Mouse (Mus musculus) heart, embryonic 14.5 days (tissue): ENCODE data around the gene Il1f5. TPM values are rescaled to one million over a fixed set of nuclear protein-coding genes. Genes with fewer than 3 reads are reported as not detected.

ENCODE experiments used
- ATAC-seq: fragments of 200-750 bp; cut with Nextera tagmentation; 2 replicates; pipeline ENCODE4 v1.8.0; 2017; ENCODE audit warnings: low read depth, moderate TSS enrichment; ENCODE audit not compliant: insufficient number of reproducible peaks, insufficient read depth, low FRiP score
- H3K27ac ChIP-seq, 2 experiments: fragments of 200-500 bp in 1 of 2; fragments of 300-500 bp in 1 of 2; sonication (generic) in 1 of 2; replicated peaks in 1 of 2; 2 replicates each; pipeline ENCODE4 v1.5.1; 2012 to 2014; ENCODE audit warnings: low read depth in 2 of 2, low read length in 2 of 2, control low read depth in 1 of 2, mild to moderate bottlenecking in 1 of 2, mixed read lengths in 1 of 2; ENCODE audit not compliant: control insufficient read depth in 1 of 2, insufficient read depth in 1 of 2
- H3K27me3 ChIP-seq: fragments of 300-500 bp; sonication (generic); 2 replicates; pipeline ENCODE4 v1.6.1; 2014; ENCODE audit warnings: mild to moderate bottlenecking, low read length, control low read depth; ENCODE audit not compliant: control insufficient read depth, insufficient read depth
- H3K36me3 ChIP-seq: fragments of 300-500 bp; sonication (generic); 2 replicates; pipeline ENCODE4 v1.6.1; 2014; ENCODE audit warnings: mild to moderate bottlenecking, control low read depth, low read length, mixed read lengths; ENCODE audit not compliant: control insufficient read depth, insufficient read depth
- H3K4me1 ChIP-seq, 2 experiments: fragments of 200-500 bp in 1 of 2; fragments of 300-500 bp in 1 of 2; sonication (generic) in 1 of 2; 2 replicates each; pipeline ENCODE4 v1.6.1; 2012 to 2014; ENCODE audit warnings: low read length in 2 of 2, control low read depth in 1 of 2, mixed read lengths in 1 of 2; ENCODE audit not compliant: control insufficient read depth in 2 of 2, insufficient read depth in 2 of 2
- H3K4me2 ChIP-seq: fragments of 300-500 bp; sonication (generic); 2 replicates; pipeline ENCODE4 v1.6.1; 2014; ENCODE audit warnings: mild to moderate bottlenecking, low read length
- H3K4me3 ChIP-seq, 2 experiments: fragments of 200-500 bp in 1 of 2; fragments of 300-500 bp in 1 of 2; sonication (generic) in 1 of 2; 2 replicates each; pipeline ENCODE4 v1.5.1; 2012 to 2014; ENCODE audit warnings: low read length in 2 of 2, mild to moderate bottlenecking in 2 of 2, control low read depth in 1 of 2, low read depth in 1 of 2, moderate library complexity in 1 of 2; ENCODE audit not compliant: control insufficient read depth in 1 of 2, insufficient read depth in 1 of 2
- H3K9ac ChIP-seq: fragments of 300-500 bp; sonication (generic); 2 replicates; pipeline ENCODE4 v1.6.1; 2014; ENCODE audit warnings: mild to moderate bottlenecking, low read length
- H3K9me3 ChIP-seq: fragments of 300-500 bp; sonication (generic); 2 replicates; pipeline ENCODE4 v1.6.1; 2016; ENCODE audit warnings: low read length, control low read depth; ENCODE audit not compliant: control insufficient read depth
- WGBS: fragments of 180-500 bp; shearing (Covaris S2); extraction: QIAGEN DNeasy Blood & Tissue Kit; methylation state at CpG from one replicate; pipeline ENCODE4 v1.1.7; 2014; 5-methylcytosine and 5-hydroxymethylcytosine counted together
- polyA plus RNA-seq: library from polyadenylated mRNA; unstranded; fragments of >200 nt; fragmentation: Nextera tagmentation; extraction: Ambion mirVana; gene quantifications from 2 replicates; pipeline ENCODE4 v1.2.1, GENCODE M21; 2014

Gene Il1f5
- polyA plus RNA-seq, 1 experiment from 2014 or later, result not detected

DNA sequence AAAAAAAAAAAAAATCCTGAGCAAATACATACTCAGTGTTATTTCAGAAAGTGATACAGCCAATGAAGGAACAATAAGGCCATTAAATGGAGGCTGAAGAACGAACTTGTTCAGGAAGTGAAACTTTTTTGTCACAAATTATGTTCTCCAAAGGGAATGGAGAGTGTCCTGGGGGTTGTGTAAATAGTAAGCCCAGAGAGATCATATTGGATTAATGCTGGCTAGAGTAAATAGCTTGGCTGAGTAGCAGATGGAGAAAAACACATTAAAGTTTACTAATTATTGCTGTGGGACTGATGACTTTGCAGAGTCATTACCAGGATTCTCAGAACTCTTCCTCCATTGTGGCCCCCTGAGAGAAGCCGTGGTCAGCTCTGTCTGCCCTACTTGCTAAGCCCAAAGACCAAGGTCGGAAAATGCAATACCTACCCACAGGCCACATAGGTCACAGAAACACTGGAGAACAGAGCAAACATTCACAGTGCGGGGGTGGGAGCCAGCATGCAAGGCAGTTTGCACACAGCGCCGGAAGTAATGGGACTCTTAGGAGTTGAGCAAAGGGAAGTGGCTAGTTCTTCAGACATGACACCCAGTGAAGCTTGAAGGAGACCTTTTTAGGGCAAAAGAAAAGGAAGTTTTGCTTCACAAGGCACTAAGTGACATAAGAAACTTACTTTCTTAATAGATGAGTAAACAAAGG is 34.7 kb downstream of the Il1f5 start:
- H3K4me3 ChIP-seq, result no peak overlapping the region
- H3K27me3 ChIP-seq, result no peaks in the 10 kb centered on the region
- H3K36me3 ChIP-seq, result no peaks in the 10 kb centered on the region
- no peak overlapping the region for H3K4me2 ChIP-seq
- H3K27ac ChIP-seq, result no peak overlapping the region
- H3K9ac ChIP-seq, result no peak overlapping the region
- WGBS, result 69% methylated on average over 6 of the region's 6 CpGs
- H3K4me1 ChIP-seq, result no peaks in the 10 kb centered on the region
- no peak for ATAC-seq
- H3K9me3 ChIP-seq, result no peaks in the 10 kb centered on the region

DNA sequence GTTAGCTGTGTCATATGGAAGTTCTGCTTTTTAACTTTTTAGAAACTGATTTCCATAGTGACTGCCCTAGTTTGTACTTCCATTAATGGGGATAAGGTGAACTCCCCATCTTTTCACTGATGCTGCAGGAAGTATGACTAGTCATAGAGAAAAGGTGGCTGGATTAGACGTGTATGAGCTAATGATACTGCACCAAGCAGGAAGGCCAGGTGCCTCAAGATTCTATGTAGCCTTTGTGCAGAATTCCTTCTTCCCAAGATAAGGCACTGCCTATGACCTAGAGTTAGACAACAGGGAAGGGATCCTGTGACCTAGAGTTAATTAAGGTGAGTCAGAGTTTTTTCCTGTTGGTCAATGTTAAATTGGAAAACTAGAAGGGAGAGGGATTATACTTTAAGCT is 40.2 kb downstream of the Il1f5 start:
- ATAC-seq, result no peak
- WGBS, result 61% methylated on average over 1 of the region's 1 CpGs
- no peaks in the 10 kb centered on the region for H3K9me3 ChIP-seq

DNA sequence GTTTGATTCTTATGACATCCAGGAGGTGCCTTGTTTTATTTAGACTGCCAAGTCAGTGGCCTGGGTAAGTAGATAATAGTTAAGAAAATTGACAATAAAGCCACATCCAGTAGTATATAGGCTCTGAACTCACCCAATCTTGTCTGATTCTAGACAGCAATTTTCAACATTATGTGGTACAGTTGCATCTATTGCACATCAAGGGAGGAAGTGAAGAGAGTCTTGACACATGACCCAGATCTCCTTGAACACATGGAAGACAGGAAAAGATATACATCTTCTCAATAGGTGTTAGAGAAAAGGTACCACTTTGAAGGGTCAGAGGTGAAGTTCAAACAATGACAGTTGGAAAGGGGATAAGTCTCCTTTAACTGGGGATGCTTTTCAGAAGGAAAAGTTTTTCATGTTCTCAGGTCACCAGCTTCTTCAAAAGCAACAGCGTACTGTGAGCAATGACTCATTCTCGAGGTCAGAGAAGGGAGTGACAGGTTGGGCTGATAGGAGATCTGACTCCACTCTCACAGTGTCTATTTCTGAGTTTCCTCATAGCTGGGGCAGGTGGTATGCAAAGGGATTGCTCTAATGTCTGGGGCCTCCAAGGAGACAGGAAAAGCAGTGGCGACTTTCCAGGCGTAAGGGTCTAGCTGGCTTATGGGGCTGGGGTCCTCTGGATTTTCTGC is 41.3 kb downstream of the Il1f5 start:
- H3K27ac ChIP-seq, result no peak overlapping the region
- H3K4me1 ChIP-seq, result no peaks in the 10 kb centered on the region
- H3K4me2 ChIP-seq, result no peak overlapping the region
- no peak overlapping the region for H3K4me3 ChIP-seq
- 43% methylated on average over 4 of the region's 4 CpGs for WGBS
- no peaks in the 10 kb centered on the region for H3K27me3 ChIP-seq
- H3K9me3 ChIP-seq, result no peaks in the 10 kb centered on the region
- H3K9ac ChIP-seq, result no peak overlapping the region
- ATAC-seq, result no peak
- no peaks in the 10 kb centered on the region for H3K36me3 ChIP-seq

More for the DNA sequence above, 40.2 kb downstream of the Il1f5 start:
- Histone ChIP-seq H3K4me2 (no peak overlapping the region), H3K27ac (no peak overlapping the region), H3K4me1 (no peaks in the 10 kb centered on the region), H3K27me3 (no peaks in the 10 kb centered on the region), H3K4me3 (no peak overlapping the region), H3K36me3 (no peaks in the 10 kb centered on the region), H3K9ac (no peak overlapping the region)

Other genes starting within 250 kb of the Il1f5 start
- gene Hnmt, start 227.6 kb upstream of the Il1f5 start, polyA plus RNA-seq, result 4.3 and 6.0 TPM in 2 replicates
- not detected in 2 replicates for gene Tbpl2, start 180.4 kb upstream of the Il1f5 start, polyA plus RNA-seq
- not detected in 2 replicates for gene Il1f8, start 123.8 kb upstream of the Il1f5 start, polyA plus RNA-seq
- gene Il1f9, start 90.5 kb upstream of the Il1f5 start, polyA plus RNA-seq, result not detected in 2 replicates
- gene Il1f6, start 61.5 kb upstream of the Il1f5 start, polyA plus RNA-seq, result not detected in 2 replicates
- gene Il1f10, start 14.2 kb downstream of the Il1f5 start, polyA plus RNA-seq, result not detected in 2 replicates
- gene Il1rn, start 59.9 kb downstream of the Il1f5 start, polyA plus RNA-seq, result 0.42 and 1.6 TPM in 2 replicates
- gene Psd4, start 90.6 kb downstream of the Il1f5 start, polyA plus RNA-seq, result 1.2 and 1.4 TPM in 2 replicates
- gene Pax8, start 198.6 kb downstream of the Il1f5 start, polyA plus RNA-seq, result not detected in 2 replicates